ENCODE assay signal across 20 mouse cellular contexts in the genomic region with DNA sequence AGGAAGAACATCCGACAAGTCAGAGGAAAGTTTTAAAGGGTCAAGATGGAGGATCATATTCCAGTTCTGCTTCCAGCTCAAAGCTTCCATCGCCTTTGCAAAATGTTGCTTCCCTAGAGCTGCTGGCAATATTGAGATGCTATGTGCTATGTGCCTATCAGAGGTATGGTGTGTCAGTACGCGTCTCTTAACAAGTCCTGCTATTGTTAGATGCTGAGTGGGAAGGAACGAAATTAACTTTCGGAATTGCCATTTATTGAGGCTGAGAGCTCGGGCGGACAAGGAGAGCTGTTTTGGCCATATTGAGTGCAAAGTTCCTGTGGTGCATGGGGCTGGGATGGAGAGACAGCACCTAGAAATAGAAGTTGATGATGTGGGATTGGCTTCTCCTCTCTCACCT. TPM values are rescaled to one million over a fixed set of nuclear protein-coding genes. Genes with fewer than 3 reads are reported as not detected.
A peak's percentile ranks its signal among the peaks of the same experiment; 100 is the strongest.
DNase-seq lines count a peak whose midpoint lies in the region; TF ChIP-seq lines count a peak whose summit lies in the region.
"Had no signal": no experiment of that assay in that cellular context is flagged by ENCODE, and none has a peak within 500 bp of the region (broad histone marks: within the 10 kb centered on the region; RNA-seq: fewer than 3 reads in every experiment).

No protein-coding gene starts in this region.

- H3K27ac ChIP-seq in layer of hippocampus, adult 2 months = peak overlapping the region; percentile 51; the same call in 1 of the 2 replicates
- H3K27ac ChIP-seq in cortical plate, adult 2 months (ENCODE audit: insufficient read depth, low read length) = peak overlapping the region; percentile 9; the same call in 1 of the 2 replicates
- H3K27ac ChIP-seq: embryonic facial prominence, embryonic 13.5 days; embryonic facial prominence, embryonic 15.5 days; forebrain, embryonic 10.5 days; forebrain, embryonic 12.5 days had no signal

- peaks cover 5% of the 10 kb centered on the region for H3K4me1 ChIP-seq in cortical plate, adult 2 months (ENCODE audit: control insufficient read depth, insufficient read depth, low read length)
- H3K4me1 ChIP-seq: embryonic facial prominence, embryonic 13.5 days; embryonic facial prominence, embryonic 15.5 days; forebrain, embryonic 10.5 days; forebrain, embryonic 12.5 days had no signal

- no peak for TF ChIP-seq CTCF in layer of hippocampus, adult 2 months (conservative IDR thresholded peaks at IDR 0.05)
- no peak for TF ChIP-seq CTCF in cortical plate, adult 2 months (IDR thresholded peaks at IDR 0.05; ENCODE audit: extremely low read depth, insufficient read depth, low read length)

- no peak for DNase-seq in layer of hippocampus, adult 2 months (ENCODE audit: low spot score in 2 of 2)
- DNase-seq in layer of hippocampus, adult 11-12 months (ENCODE audit: low spot score) = no peak
- peak; percentile 38 for DNase-seq in right cerebral cortex, adult 18-20 months
- no peak for DNase-seq in right cerebral cortex, postnatal 4 days
- peak; percentile 80 for DNase-seq in brain, adult 2 months (ENCODE audit: low read depth, low spot score)
- DNase-seq in adrenal gland, adult 2 months = no peak
- DNase-seq: adrenal gland, postnatal 10 days; adrenal gland, postnatal 25 days; cerebellum, adult 11-12 months; cerebellum, adult 2 months; cerebellum, adult 9-10 months; cerebellum, postnatal 25 days; embryo, embryonic 11 days had no signal

- TF ChIP-seq POLR2A in cortical plate, adult 2 months (IDR thresholded peaks at IDR 0.05; ENCODE audit: extremely low read depth, insufficient read depth, low read length) = no peak

- H3K4me3 ChIP-seq in layer of hippocampus, adult 2 months = no peak overlapping the region
- no peak overlapping the region for H3K4me3 ChIP-seq in cortical plate, adult 2 months (ENCODE audit: insufficient read depth, low read length)
- H3K4me3 ChIP-seq: embryonic facial prominence, embryonic 13.5 days; embryonic facial prominence, embryonic 15.5 days; erythroblast, embryonic 14.5 days; forebrain, embryonic 10.5 days; forebrain, embryonic 12.5 days had no signal

RNA-seq across cellular contexts. Expression of a gene that starts 9.5 kb away (rescaled TPM):
- total RNA-seq in layer of hippocampus, adult 2 months (2021) = 1 to 10 TPM; 4.3 to 5.1 TPM
- polyA plus RNA-seq in cortical plate, adult 2 months (2012; rRNA removed) = 11.7 and 13.8 TPM in 2 replicates
- total RNA-seq in adrenal gland, adult 2 months (2021) = 10 to 100 TPM; 39.9 to 50.3 TPM
- 42.7 and 51.2 TPM in 2 replicates for polyA plus RNA-seq in adrenal gland, adult 2 months (2012; rRNA removed)
- polyA plus RNA-seq: Patski had no signal

RNA-seq across cellular contexts. Expression of a gene that starts 38.7 kb away (rescaled TPM):
- under 1 TPM; 0.20 to 0.39 TPM for total RNA-seq in layer of hippocampus, adult 2 months (2021)
- 1.1 TPM in 2 replicates for polyA plus RNA-seq in cortical plate, adult 2 months (2012; rRNA removed)
- total RNA-seq in adrenal gland, adult 2 months (2021) = 1 to 10 TPM in 1 of 2 experiments, under 1 TPM in 1; 0.78 to 1.2 TPM
- 1.00 and 1.1 TPM in 2 replicates for polyA plus RNA-seq in adrenal gland, adult 2 months (2012; rRNA removed)
- polyA plus RNA-seq: erythroblast, embryonic 14.5 days had no signal

RNA-seq across cellular contexts. Expression of a gene that starts 55.5 kb away (rescaled TPM):
- 10 to 100 TPM; 91.1 to 93.7 TPM for total RNA-seq in layer of hippocampus, adult 2 months (2021)
- polyA plus RNA-seq in cortical plate, adult 2 months (2012; rRNA removed) = 28.4 and 30.0 TPM in 2 replicates
- total RNA-seq in adrenal gland, adult 2 months (2021) = 10 to 100 TPM; 13.0 to 13.7 TPM
- polyA plus RNA-seq in adrenal gland, adult 2 months (2012; rRNA removed) = 1.4 and 1.6 TPM in 2 replicates
- polyA plus RNA-seq: erythroblast, embryonic 14.5 days had no signal

Comparison
In these comparisons a context has a peak if more than half of its experiments do, and no peak if none do; other contexts are left out.
1. DNase-seq: peak in right cerebral cortex, adult 18-20 months (single experiment) and brain, adult 2 months (single experiment); none in layer of hippocampus, adult 2 months (0 of 2), layer of hippocampus, adult 11-12 months (single experiment), right cerebral cortex, postnatal 4 days (single experiment) and adrenal gland, adult 2 months (single experiment).
2. RNA of a gene that starts 9.5 kb away (total RNA-seq): 39.9 to 50.3 TPM in adrenal gland, adult 2 months; 4.3 to 5.1 TPM in layer of hippocampus, adult 2 months; every median in the first group is over 4 times any median in the second.
3. RNA of a gene that starts 55.5 kb away (total RNA-seq): 91.1 to 93.7 TPM in layer of hippocampus, adult 2 months; 13.0 to 13.7 TPM in adrenal gland, adult 2 months; every median in the first group is over 4 times any median in the second.